Mouse (Mus musculus): ENCODE measurements around the gene Scrg1. TPM values are rescaled to one million over a fixed set of nuclear protein-coding genes. Genes with fewer than 3 reads are reported as not detected.
"Not testable (repeated sequence)": the region's sequence is repeated elsewhere in the genome, so short reads cannot be mapped to it uniquely, and the experiment has no call there.

The Scrg1 gene
- total and polyA plus RNA-seq, 2 experiments from 2014 or later, result 15.8 to 49.8 TPM

DNA sequence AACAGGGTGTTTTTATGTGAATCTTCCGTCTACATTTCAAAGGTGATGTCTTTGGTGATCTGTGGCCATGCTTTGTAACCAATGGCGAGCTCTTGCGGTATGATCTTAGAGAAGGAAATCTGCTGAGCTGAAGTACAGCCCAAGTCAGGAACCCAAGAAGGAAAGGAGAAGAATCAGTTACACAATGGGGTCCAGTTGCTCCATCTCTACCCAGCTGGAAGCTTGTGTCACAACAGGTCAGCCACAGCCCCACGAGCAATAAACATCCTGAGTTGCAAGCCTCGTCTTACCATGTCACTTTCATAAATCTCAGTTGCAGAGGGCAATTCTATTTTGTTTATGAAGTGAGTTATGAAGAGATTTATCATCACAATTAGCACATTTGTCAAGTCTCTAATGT lies 22.9 kb upstream of the Scrg1 start:
- ATAC-seq (no peak), DNase-seq (ENCODE audit: low spot score) (no peak)
- Histone ChIP-seq H3K4me2 (ENCODE audit: low read depth, low read length) (no peak overlapping the region), H3K27ac (no peak overlapping the region), H3K36me3 (ENCODE audit: insufficient read depth, low read length) (no peaks in the 10 kb centered on the region), H3K9ac (replicated peaks; ENCODE audit: low read length) (no peak overlapping the region), H3K4me1 (ENCODE audit: insufficient read depth, low read length) (no peaks in the 10 kb centered on the region), H3K4me3 (ENCODE audit: low read length) (no peak overlapping the region), H3K27me3 (ENCODE audit: insufficient read depth, low read length) (peaks cover 6% of the 10 kb centered on the region; the same call in 1 of the 2 replicates), H3K9me3 (ENCODE audit: low read length) (no peaks in the 10 kb centered on the region)
- 84% methylated on average over 5 of the region's 5 CpGs for WGBS
- no peak for TF ChIP-seq CTCF (IDR thresholded peaks at IDR 0.05; ENCODE audit: low read depth)

DNA sequence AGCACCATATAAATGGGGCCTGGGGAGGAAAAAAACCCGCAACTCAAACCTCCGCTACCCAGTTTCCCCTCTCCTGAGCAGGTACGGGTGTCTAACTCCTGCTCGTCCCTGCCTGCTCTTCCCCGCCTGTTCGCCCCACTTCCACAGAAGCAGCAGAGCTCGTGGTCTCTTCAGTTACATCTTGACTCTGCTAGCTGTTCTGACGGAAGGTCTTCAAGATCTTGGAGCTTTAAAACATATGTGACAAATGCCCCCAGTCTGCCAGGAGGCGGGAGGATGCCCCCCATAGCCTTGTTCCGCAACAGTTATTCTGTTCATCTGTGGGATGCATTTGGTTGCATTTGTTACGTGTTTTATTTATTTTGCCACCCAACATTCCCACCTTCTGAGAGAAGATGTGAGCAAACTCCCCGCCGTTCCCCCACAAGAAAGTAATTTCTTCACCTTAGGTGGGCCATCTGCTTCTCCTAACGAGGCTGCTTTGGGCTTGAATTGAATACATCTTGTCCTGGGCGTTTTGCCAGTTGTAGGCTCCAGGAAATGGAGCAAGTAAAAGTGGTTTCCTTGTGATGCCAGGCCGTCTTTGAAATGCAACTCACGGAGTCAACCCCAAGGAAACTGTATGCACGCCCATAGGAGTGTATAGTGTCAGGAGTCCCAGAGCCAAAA lies 19.8 kb upstream of the Scrg1 start:
- Histone ChIP-seq H3K36me3 (ENCODE audit: insufficient read depth, low read length) (no peaks in the 10 kb centered on the region), H3K4me2 (ENCODE audit: low read depth, low read length) (peak overlapping the region; percentile 43), H3K27ac (0 out of 2 replicates have a peak overlapping the region, but pooled peaks have one; percentile 32), H3K9me3 (ENCODE audit: low read length) (no peaks in the 10 kb centered on the region), H3K9ac (replicated peaks; ENCODE audit: low read length) (no peak overlapping the region), H3K4me3 (ENCODE audit: low read length) (0 out of 2 replicates have a peak overlapping the region, but pooled peaks have one; percentile 13), H3K4me1 (ENCODE audit: insufficient read depth, low read length) (no peaks in the 10 kb centered on the region), H3K27me3 (ENCODE audit: insufficient read depth, low read length) (no peaks in the 10 kb centered on the region)
- WGBS, result 41% methylated on average over 18 of the region's 18 CpGs
- DNase-seq (ENCODE audit: low spot score), result peak; percentile 87
- TF ChIP-seq CTCF (IDR thresholded peaks at IDR 0.05; ENCODE audit: low read depth), result no peak
- peak; percentile 83 for ATAC-seq

DNA sequence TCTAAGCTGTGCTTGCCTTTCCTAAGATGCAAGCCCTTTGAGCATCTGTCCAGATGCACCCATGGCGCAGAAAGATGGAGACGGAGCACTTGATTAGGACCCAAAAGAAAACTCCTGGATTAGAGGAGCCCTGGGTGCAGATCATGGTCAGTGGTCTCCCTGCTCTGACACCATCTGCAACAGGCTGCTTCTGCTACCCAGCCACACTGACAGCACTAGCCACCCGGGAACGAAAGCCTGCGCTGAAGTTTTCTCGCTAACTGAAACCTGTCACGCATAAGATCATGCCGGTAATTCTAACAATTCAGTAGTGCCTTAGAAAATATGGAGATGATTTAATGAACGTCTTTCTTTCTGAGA lies 19.3 kb upstream of the Scrg1 start:
- peak overlapping the region; percentile 43 for H3K4me2 ChIP-seq (ENCODE audit: low read depth, low read length)
- no peak for TF ChIP-seq CTCF (IDR thresholded peaks at IDR 0.05; ENCODE audit: low read depth)
- ATAC-seq (peak; percentile 49; the same call in 1 of the 2 replicates), DNase-seq (ENCODE audit: low spot score) (no peak)
- H3K9ac ChIP-seq (replicated peaks; ENCODE audit: low read length), result no peak overlapping the region
- no peaks in the 10 kb centered on the region for H3K9me3 ChIP-seq (ENCODE audit: low read length)
- H3K36me3 ChIP-seq (ENCODE audit: insufficient read depth, low read length), result no peaks in the 10 kb centered on the region
- no peak overlapping the region for H3K4me3 ChIP-seq (ENCODE audit: low read length)
- no peaks in the 10 kb centered on the region for H3K27me3 ChIP-seq (ENCODE audit: insufficient read depth, low read length)
- WGBS, result 57% methylated on average over 9 of the region's 9 CpGs
- H3K27ac ChIP-seq, result 0 out of 2 replicates have a peak overlapping the region, but pooled peaks have one; percentile 32
- H3K4me1 ChIP-seq (ENCODE audit: insufficient read depth, low read length), result no peaks in the 10 kb centered on the region

DNA sequence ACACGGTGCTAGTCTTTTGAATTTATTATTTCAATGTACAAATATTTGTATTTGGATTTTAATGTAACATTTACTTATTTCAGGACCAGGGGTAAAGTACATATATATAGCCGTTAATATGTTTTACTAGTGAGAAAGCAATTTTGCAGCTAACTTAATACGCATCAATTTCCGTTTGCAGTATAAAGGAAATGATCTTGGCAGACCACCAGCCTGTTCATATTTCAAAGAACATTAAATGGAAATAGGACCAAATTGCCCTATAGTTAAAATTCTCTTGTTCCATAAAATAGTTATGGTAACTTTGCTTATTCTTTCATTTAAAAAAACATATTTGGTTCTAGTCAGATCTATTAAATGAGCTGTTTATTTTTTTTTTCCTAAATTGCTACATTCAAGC lies 14.6 kb upstream of the Scrg1 start:
- Histone ChIP-seq H3K36me3 (ENCODE audit: insufficient read depth, low read length) (no peaks in the 10 kb centered on the region), H3K27ac (no peak overlapping the region), H3K9ac (replicated peaks; ENCODE audit: low read length) (no peak overlapping the region), H3K27me3 (ENCODE audit: insufficient read depth, low read length) (no peaks in the 10 kb centered on the region), H3K4me3 (ENCODE audit: low read length) (no peak overlapping the region), H3K9me3 (ENCODE audit: low read length) (no peaks in the 10 kb centered on the region), H3K4me1 (ENCODE audit: insufficient read depth, low read length) (no peaks in the 10 kb centered on the region), H3K4me2 (ENCODE audit: low read depth, low read length) (no peak overlapping the region)
- no peak for TF ChIP-seq CTCF (IDR thresholded peaks at IDR 0.05; ENCODE audit: low read depth)
- 88% methylated on average over 4 of the region's 4 CpGs for WGBS
- no peak for ATAC-seq
- no peak for DNase-seq (ENCODE audit: low spot score)

DNA sequence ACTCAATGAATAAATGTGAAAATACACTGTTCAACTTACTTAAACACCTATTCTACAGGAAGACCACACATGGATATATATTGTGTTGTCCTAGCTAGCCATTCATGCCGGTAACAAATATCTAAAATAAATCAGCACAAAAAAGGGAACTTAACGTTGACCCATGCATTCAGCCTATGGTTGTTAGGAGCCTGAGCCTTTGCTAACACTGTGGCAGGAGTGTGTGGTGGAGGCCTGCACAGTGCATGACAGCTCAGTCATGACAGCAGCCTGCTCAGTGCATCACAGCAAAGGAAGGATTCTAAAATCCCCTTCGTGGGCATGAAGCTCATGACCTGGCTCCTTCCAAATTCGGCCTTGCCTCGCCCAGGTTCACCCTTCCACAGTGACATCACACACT lies 14.2 kb upstream of the Scrg1 start:
- Histone ChIP-seq H3K9ac (replicated peaks; ENCODE audit: low read length) (no peak overlapping the region), H3K4me3 (ENCODE audit: low read length) (no peak overlapping the region), H3K4me1 (ENCODE audit: insufficient read depth, low read length) (no peaks in the 10 kb centered on the region), H3K9me3 (ENCODE audit: low read length) (no peaks in the 10 kb centered on the region), H3K27me3 (ENCODE audit: insufficient read depth, low read length) (no peaks in the 10 kb centered on the region), H3K36me3 (ENCODE audit: insufficient read depth, low read length) (no peaks in the 10 kb centered on the region), H3K27ac (no peak overlapping the region), H3K4me2 (ENCODE audit: low read depth, low read length) (no peak overlapping the region)
- DNase-seq (ENCODE audit: low spot score) (no peak), ATAC-seq (no peak)
- WGBS, result 86% methylated on average over 5 of the region's 5 CpGs
- TF ChIP-seq CTCF (IDR thresholded peaks at IDR 0.05; ENCODE audit: low read depth), result no peak

DNA sequence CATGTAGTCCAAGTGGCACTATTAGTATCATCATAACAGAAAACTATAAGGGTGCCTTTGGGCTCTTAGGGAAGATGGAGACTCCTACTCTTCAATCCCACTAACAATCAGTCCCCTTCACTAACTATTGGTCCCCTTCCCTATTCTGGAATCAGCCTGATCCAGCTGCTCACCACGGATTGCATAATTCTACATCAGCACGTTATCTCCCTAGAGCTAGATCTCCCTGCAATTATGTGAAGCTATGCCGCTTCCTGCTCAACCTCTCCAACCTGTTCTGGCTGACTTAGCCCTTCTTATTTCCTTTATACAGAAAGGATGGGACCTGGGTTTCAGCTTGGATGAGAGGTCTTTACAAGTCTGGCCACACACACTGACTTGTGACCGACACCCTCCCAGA lies 12.4 kb upstream of the Scrg1 start:
- no peaks in the 10 kb centered on the region for H3K27me3 ChIP-seq (ENCODE audit: insufficient read depth, low read length)
- ATAC-seq, result no peak

DNA sequence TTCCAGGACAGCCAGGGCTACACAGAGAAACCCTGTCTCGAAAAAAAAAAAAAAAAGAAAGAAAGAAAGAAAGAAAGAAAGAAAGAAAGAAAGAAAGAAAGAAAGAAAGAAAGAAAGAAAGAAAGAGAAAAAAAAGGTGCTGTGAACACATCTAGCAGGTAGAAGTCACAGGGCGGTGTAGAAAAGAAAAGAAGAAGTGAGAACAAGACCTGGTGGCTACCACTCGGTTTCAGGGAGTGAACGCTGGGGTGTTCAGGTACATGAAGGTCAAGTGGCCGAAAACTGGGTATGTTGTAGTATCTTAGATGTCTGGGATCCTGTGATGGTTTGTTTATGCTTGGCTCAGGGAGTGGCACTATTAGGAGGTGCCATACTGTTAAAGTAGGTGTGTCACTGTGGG lies 9.8 kb upstream of the Scrg1 start:
- H3K27me3 ChIP-seq (ENCODE audit: insufficient read depth, low read length); H3K4me1 ChIP-seq (ENCODE audit: insufficient read depth, low read length); DNase-seq (ENCODE audit: low spot score); ATAC-seq; H3K9me3 ChIP-seq (ENCODE audit: low read length); H3K4me2 ChIP-seq (ENCODE audit: low read depth, low read length); H3K4me3 ChIP-seq (ENCODE audit: low read length); H3K27ac ChIP-seq; H3K36me3 ChIP-seq (ENCODE audit: insufficient read depth, low read length); H3K9ac ChIP-seq (replicated peaks; ENCODE audit: low read length): not testable (repeated sequence)
- WGBS, result 88% methylated on average over 5 of the region's 5 CpGs

More for the DNA sequence above, 12.4 kb upstream of the Scrg1 start:
- TF ChIP-seq CTCF (IDR thresholded peaks at IDR 0.05; ENCODE audit: low read depth), result no peak
- H3K9ac ChIP-seq (replicated peaks; ENCODE audit: low read length), result no peak overlapping the region
- H3K4me2 ChIP-seq (ENCODE audit: low read depth, low read length), result no peak overlapping the region
- H3K9me3 ChIP-seq (ENCODE audit: low read length), result no peaks in the 10 kb centered on the region
- WGBS, result 81% methylated on average over 4 of the region's 4 CpGs
- H3K36me3 ChIP-seq (ENCODE audit: insufficient read depth, low read length), result no peaks in the 10 kb centered on the region
- H3K4me1 ChIP-seq (ENCODE audit: insufficient read depth, low read length), result no peaks in the 10 kb centered on the region
- DNase-seq (ENCODE audit: low spot score), result no peak
- no peak overlapping the region for H3K4me3 ChIP-seq (ENCODE audit: low read length)
- no peak overlapping the region for H3K27ac ChIP-seq

Measured in hindbrain, postnatal 0 days (tissue).